Mouse (Mus musculus) small intestine, adult 10 weeks (tissue): ENCODE data around the gene Akap3. TPM values are rescaled to one million over a fixed set of nuclear protein-coding genes. Genes with fewer than 3 reads are reported as not detected.

Source experiments
- polyA plus RNA-seq: library from polyadenylated mRNA; stranded (reverse); fragments of 350-450 nt; fragmentation: Illumina TruSeq; extraction: RNeasy Lipid Tissue Mini Kit (QIAGEN cat#74804); gene quantifications from one replicate; pipeline ENCODE4 v1.2.3, GENCODE M21; 2014; ENCODE audit warnings: low replicate concordance

The Akap3 gene
- polyA plus RNA-seq, result 0.11 TPM

DNA sequence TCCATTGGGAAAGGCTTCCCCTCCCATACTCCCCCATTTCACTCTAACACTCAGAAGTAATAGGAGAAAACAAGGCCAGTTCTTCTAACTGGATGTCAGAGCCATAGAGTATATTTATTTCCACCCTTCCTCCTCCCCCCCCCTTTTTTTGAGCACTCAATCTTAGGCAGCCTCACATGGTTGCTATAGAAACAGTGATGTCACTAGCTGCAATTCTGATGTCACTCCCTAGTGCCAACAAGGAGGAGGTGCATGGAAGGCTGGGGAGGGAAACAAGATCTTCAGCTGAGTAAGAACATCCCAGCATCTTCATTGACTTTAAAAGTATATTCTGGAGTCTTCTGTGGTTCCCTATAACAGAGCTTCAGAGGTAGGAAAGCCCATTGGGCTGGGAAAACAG lies at the start of gene Akap3:
Gene Akap3, plus strand, starts transcription at position 218 of the 400 bp plus-strand sequence.

DNA sequence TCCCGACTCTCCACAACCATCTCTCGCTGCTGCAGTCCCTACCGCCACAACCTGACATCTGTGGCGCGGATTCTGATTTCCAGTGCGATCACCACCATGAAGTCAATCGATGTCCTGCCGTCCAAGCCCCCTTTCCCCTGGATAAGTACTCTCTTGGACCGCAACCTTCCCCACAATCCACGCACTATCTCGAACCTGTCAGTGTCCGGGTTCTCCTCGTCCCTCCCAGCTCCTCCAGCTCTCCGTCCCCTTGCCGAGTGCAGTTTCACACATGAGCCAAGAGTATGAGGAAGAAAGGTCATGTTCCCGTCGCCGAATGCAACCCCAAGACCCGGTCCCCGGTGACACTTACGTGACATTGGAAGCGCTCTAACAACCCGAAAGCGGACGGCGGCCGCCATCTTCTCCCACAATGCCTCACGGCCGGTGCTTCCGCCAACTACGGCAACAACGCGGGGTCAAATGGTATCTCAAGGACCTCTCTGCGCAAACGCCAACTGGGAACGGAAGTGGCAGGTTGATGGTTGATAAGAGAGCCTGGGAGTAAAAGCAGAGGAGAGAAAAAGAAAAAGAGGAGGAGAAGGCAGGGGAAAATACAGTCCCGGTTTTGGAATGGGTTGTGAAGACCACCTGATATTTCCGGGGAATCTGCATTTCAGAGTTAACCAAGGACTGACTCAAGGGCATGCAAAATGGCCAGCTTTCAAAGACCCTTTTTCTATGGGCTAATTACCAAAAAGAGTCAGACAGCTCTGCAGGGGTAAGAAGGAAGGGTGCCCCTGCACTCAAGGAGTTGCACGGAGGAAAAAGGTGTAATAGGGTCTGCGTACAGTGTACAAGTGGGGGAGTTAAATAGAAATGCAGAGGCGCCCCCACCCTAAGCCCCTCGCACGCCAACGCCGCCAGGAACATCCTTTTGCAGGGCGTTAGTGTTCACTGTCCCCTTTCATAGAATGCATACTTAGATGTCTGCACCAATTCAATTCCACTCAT lies 3.9 kb upstream of the Akap3 start, which contains the start of gene Ndufa9:
Gene Ndufa9, minus strand, starts transcription at position 425 of the 993 bp plus-strand sequence.

GRCm38 (mm10) chr6:126921111-126921881 lies 68.4 kb downstream of the Akap3 start, which contains the start of gene Dyrk4:
Dyrk4 (minus strand) TSS chr6:126921839.

Other genes with a start within 250 kb of the Akap3 start
- 1.1 TPM for gene Kcna1, start 206.7 kb upstream of the Akap3 start, polyA plus RNA-seq
- 0.30 TPM for gene Kcna6, start 112.4 kb upstream of the Akap3 start, polyA plus RNA-seq
- gene Ndufa9, start 4.0 kb upstream of the Akap3 start, polyA plus RNA-seq, result 67.0 TPM
- not detected for gene Dyrk4, start 68.7 kb downstream of the Akap3 start, polyA plus RNA-seq
- 26.2 TPM for gene Rad51ap1, start 86.5 kb downstream of the Akap3 start, polyA plus RNA-seq
- 11.6 TPM for gene D6Wsu163e, start 86.9 kb downstream of the Akap3 start, polyA plus RNA-seq
- gene Fgf6, start 162.5 kb downstream of the Akap3 start, polyA plus RNA-seq, result not detected
- gene Fgf23, start 219.8 kb downstream of the Akap3 start, polyA plus RNA-seq, result not detected